16 mouse cellular contexts compared by ENCODE assay signal in genomic region chr10:13419246-13419645, GRCm38 (mm10).
"Had no signal": no experiment of that assay in that cellular context is flagged by ENCODE, and none has a peak within 500 bp of the region (broad histone marks: within the 10 kb centered on the region; RNA-seq: fewer than 3 reads in every experiment).

No protein-coding gene starts in this region.

- H3K4me1 ChIP-seq: liver, embryonic 13.5 days; lung, embryonic 15.5 days had no signal

- H3K9ac ChIP-seq: limb, embryonic 12.5 days; liver, embryonic 13.5 days; liver, postnatal 0 days; lung, embryonic 15.5 days; midbrain, embryonic 12.5 days; neural tube, embryonic 15.5 days had no signal

- H3K27ac ChIP-seq: left cerebral cortex, adult 2 months; limb, embryonic 12.5 days; liver, embryonic 13.5 days; lung, embryonic 15.5 days; macrophage; midbrain, embryonic 12.5 days; neural tube, embryonic 15.5 days had no signal

- H3K4me2 ChIP-seq: limb, embryonic 12.5 days; liver, embryonic 13.5 days; lung, embryonic 15.5 days; midbrain, embryonic 12.5 days; neural tube, embryonic 15.5 days had no signal

- H3K4me3 ChIP-seq: left cerebral cortex, adult 2 months; limb, embryonic 12.5 days; liver, embryonic 13.5 days; lung, embryonic 15.5 days; midbrain, embryonic 12.5 days; neural tube, embryonic 15.5 days had no signal

- H3K27me3 ChIP-seq: limb, embryonic 12.5 days; liver, embryonic 13.5 days; lung, embryonic 15.5 days; midbrain, embryonic 12.5 days; neural tube, embryonic 15.5 days had no signal

- ATAC-seq: liver, postnatal 0 days; midbrain, embryonic 16.5 days had no signal

- H3K36me3 ChIP-seq: limb, embryonic 12.5 days; liver, embryonic 13.5 days; lung, embryonic 15.5 days; midbrain, embryonic 12.5 days; neural tube, embryonic 15.5 days had no signal

- DNase-seq: kidney, postnatal 25 days; liver; liver, embryonic 13.5 days; liver, postnatal 0 days; lung, postnatal 14 days; right cerebral cortex, postnatal 4 days; spleen, adult 18-20 months; thymus, adult 18-20 months; thymus, postnatal 14 days had no signal

- H3K9me3 ChIP-seq: limb, embryonic 12.5 days; liver, embryonic 13.5 days; lung, embryonic 15.5 days; midbrain, embryonic 12.5 days; neural tube, embryonic 15.5 days had no signal
